Mouse (Mus musculus) C2C12 (cell line): Measurements from ENCODE around the gene Slc4a4.

Source experiments
- CEBPB ChIP-seq: IDR thresholded peaks from one replicate; pipeline ENCODE4 v1.6.1; 2011; ENCODE audit warnings: low read depth, mild to moderate bottlenecking, control low read depth, moderate library complexity
- CTCF ChIP-seq: IDR thresholded peaks from one replicate; pipeline ENCODE4 v1.5.1; 2011; ENCODE audit not compliant: control insufficient read depth, insufficient read depth, insufficient read length
- FOSL1 ChIP-seq: IDR thresholded peaks from one replicate; pipeline ENCODE4 v1.8.0; 2011; ENCODE audit warnings: mild to moderate bottlenecking, low read length; ENCODE audit not compliant: poor library complexity, insufficient read depth, severe bottlenecking
- MAX ChIP-seq: IDR thresholded peaks from one replicate; pipeline ENCODE4 v1.6.1; 2011; ENCODE audit warnings: mild to moderate bottlenecking, control low read depth
- MYOD1 ChIP-seq: IDR thresholded peaks from one replicate; pipeline ENCODE4 v1.6.1; 2011; ENCODE audit warnings: low read depth; ENCODE audit not compliant: control insufficient read depth, insufficient read length
- MYOG ChIP-seq: IDR thresholded peaks from one replicate; pipeline ENCODE4 v1.6.1; 2011; ENCODE audit not compliant: control insufficient read depth, insufficient read length; ENCODE audit errors: extremely low read depth
- USF1 ChIP-seq: IDR thresholded peaks from one replicate; pipeline ENCODE4 v1.6.1; 2011; ENCODE audit warnings: low read depth, mild to moderate bottlenecking, control low read depth, moderate library complexity

GRCm38 (mm10) chr5:88896574-88896973, 10.0 kb downstream of the Slc4a4 start:
- TF ChIP-seq CTCF (no peak), CEBPB (no peak), MYOD1 (no peak), USF1 (no peak), MAX (no peak), MYOG (no peak), FOSL1 (no peak)
